Mouse (Mus musculus) cerebellum, postnatal 36 days (tissue): ENCODE results near the gene Grem2.

ENCODE experiments used
- DNase-seq, 2 experiments: peaks; one replicate each; pipeline ENCODE4 v3.0.0; 2021 to 2022; ENCODE audit warnings: mixed read lengths in 2 of 2

Gene Grem2

GRCm38 (mm10) chr1:174921298-174921955 lies at the start of gene Grem2:
TSS of gene Grem2 (minus strand) at chr1:174921819.
- peak in 1 of 2 experiments; percentile 4 for DNase-seq

DNA sequence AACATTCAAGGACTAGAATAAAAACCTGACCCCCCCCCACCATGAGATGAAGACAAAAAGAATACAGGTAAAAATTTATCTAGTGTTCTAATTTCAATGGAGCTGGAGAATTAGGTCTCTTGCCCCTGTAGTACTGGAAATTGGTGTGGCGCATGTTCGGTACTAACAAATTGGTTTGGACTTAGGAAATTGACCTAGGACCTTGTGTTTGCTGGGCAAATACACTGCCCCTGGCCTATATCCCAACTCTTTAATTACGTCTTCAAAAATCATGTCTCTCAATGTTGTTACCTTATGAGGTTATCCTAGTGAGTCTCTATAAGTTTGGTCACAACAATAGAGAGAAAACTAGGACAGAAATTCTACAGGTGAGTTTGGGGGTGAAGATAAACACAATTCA lies 38.2 kb upstream of the Grem2 start:
- no peak for DNase-seq

DNA sequence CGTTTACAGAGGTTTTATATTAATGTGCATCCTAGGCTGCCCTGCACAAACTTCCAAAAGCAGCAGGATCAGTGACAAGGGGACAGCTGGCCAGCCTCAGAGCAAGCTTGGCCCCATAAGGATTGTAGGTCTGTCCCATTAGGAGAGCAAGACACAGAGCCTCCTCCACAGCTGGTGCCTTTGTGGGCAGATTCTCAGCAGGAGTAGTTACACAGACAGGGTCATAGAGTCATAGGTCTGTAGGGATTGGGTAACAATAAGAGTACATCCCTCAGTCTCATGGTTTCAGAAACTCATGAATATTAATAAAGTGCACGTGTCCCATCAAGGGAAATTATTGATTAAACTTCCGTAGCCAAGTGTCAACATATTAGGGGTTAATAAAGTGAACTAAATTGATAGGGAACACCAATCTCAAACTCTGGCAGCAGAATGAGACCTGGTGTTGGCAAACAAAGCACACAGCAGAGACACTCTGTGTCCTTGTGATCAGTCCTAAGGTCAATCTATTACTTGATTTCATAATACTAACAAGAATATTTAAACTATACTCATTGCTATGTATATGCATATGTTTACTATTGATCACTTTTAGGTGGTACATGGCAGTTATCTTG lies 9.5 kb upstream of the Grem2 start:
- no peak for DNase-seq

DNA sequence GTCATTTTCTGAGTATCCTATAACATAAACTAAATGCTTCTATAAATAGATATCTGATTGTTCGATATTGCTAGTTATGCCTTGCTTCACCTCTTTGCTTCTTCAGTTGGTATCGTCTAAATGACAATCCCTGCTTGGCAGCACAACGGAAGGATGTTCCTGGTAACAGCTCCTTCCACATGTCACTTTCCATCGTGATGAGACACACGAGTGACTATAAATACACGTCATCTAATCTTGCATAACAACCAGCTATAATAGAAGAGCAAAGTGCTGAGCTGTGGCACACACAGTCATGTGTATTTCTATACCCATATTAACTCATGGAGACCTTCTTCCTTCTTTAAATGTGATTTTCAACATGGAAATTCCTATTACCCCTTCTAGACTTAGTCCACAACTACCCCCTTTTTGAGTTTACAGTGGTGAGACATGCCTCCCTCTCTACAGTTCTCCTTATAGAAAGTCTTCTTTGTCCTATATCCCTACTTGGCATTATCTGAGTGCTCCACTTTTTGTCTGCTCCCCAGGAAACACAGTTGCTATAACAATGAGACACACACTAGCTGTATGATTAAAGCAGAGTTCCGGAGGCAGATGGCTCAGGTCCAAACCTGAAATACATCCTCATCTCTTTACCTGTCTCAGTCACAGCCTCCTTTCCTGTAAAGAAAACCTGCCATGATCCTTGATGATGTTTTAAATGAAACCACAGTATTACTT lies 8.0 kb upstream of the Grem2 start:
- DNase-seq = no peak

- no peak for DNase-seq
These were observed 2.7 kb downstream of the Grem2 start for GRCm38 (mm10) chr1:174918949-174919348.

DNA sequence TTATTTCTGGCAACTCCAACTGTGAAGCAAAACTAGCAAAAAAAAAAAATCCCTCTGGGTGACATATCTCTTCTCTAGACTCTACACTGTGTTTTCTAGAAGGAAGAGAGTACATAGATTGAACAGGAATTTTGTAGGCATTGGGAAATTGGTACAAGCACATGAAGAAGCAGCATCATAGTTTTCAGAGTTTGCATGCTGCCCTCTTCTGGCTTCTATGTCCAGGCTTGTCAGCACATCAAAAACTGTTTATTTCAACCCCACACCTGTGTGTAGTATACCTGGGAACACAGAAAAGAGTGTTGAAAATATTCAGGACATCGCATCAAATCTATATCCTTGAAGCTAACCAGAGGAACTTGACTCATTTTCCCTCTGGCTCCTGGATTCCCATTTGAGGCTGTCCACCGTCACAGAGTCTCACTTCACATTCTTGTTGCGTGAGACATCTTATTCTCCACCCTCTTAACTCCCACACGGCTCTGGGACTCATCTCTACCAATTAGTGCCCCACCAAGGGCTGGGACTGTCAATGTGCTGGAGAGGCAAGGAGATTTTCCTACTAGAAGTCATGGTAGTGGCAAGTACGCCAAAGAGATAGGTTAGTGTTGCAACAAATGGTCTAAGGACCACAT lies 3.3 kb downstream of the Grem2 start:
- no peak for DNase-seq

GRCm38 (mm10) chr1:174909834-174910233 lies 11.8 kb downstream of the Grem2 start:
- DNase-seq = no peak

DNA sequence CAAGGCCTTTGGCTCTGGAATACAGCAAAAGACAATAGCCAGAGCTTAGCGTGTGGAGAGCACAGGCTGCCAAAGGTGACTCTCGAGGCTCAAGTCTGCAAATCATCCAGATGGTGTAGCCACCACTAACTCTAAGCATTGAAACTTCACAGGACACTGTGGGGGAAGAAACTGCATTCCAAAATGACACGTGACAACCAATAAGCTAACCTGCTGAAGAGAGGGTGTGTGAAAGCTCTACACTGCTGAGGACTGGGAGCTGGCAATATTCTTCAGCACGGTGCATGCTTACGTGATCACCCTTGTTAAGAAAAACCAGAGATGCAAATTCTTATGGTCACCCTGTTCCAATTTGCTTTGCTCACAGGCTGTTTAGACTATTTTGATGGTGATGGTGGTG lies 13.4 kb downstream of the Grem2 start:
- no peak for DNase-seq

DNA sequence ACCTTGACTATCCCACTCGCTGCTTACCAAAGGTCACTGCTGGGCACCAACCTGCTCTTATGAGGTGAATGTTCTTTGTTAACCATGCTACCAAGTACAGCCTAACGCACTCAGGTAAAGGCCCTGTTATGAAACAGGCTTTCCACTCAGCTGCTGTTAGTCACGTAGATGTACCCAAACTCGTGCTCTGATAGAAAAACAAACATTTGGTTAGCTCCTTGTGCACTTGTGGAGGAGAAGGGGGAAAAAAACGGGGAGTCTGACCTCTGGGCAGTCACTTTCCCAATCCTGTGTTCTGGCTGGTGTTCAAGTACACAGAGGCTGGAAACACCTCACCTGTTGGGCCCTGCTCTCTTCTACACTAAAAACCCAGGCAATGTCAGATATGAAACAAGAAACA lies 14.0 kb downstream of the Grem2 start:
- DNase-seq = no peak

DNA sequence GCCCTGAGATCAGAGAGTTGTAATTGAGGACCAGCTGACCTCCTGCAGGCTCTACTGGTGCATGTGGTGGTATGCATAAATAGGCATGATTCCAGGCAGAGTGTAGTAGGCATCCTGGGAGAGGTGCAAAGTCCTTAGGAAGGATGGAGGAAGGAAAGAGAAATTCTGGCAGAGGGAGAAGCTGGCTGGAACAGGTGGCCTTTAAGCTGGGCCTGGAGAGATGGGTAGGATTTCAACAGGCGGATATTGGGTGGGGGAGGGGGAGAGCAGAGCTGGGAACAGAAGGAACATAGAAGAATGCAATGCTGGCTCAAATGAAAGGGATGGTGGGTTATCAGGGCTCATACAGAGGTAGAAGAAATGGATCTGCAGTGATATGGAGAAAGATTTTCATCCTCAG lies 18.9 kb downstream of the Grem2 start:
- no peak for DNase-seq

DNA sequence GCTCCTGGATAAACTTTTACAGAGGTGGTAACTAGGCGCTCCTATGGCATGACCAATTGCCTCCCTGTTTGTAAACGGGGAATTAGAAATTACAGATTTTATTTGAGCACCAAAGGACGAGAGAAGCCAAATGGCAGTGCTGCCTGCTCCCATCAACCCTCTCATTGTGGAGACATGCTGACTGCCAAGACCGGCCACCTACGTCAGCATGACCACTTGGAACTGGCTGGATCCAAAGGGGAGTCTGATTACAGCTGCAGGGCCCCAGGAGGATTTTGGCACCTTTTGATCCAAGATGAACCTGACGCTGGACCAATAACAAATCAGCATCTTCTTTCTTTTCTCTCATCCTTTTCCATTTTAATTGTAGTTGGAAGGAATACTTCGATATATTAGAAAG lies 29.1 kb downstream of the Grem2 start:
- no peak for DNase-seq

- no peak for DNase-seq
These were observed 32.8 kb downstream of the Grem2 start for GRCm38 (mm10) chr1:174888684-174889405.

DNA sequence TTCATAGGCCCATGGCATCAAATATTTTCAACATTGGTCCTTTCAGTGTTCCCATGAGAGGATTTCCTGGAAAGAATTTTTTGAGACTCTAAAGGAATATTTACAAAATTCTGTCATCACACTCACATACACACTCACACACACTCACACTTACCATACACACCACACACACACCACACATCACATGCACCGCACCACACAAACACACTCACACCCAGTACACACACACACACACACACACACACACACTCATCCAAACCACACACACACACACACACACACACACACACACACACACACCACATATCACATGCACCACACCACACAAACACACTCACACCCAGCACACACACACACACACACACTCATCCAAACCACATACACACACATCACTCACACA lies 33.5 kb downstream of the Grem2 start:
- no peak for DNase-seq

- DNase-seq = no peak
These were observed 39.1 kb downstream of the Grem2 start for GRCm38 (mm10) chr1:174882496-174882895.

DNA sequence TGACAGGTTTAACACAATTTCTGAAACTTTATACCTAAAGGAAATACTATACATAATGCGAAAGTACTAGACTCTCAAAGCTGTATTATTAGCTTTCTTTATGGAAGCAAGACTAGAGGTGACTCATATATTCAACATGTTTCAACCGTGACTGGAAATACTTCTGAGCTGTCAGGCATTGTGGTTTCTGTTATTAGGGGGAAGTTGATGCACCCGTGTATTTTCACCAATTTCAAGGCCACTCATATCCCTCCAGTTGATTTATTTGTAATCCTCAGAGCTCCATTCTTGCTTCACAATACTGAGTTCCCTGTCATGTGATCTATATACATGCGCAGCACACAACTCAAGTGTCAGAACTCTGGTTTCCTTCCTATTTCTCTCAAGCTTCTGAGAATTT lies 46.4 kb downstream of the Grem2 start:
- no peak for DNase-seq

DNA sequence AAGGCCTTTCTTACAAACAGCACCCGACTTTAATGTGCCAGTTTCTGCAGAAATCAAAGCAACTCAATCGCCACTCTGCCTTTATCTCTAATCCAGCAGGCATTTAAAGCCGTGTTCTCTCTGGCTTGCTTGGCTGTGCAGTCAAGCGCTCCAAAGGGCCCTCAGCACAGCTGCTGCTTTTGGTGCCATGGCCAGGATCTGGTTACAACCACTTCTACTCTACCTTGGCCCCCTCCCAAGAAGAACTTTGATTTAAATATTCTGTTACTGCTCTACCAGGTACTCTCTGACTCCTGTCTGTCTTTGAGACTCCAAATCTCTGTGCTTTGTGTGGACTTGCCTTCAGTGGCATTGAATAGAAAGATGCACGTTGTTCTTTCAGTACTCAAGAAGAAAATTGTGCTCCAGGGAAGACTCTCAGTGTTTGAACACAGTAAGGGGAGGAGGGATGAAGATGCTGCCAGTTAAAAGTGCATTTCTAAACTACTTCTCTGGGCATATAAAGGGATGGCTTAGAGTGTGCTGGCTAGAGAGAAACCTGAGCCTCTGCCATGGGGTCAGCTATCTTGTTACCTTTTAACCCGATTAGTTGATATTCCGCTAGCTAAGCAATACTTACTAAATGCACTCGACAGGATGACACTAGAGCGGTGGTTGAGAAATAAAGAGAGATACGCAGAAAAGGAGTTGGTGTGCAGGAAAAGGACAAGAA lies 61.1 kb downstream of the Grem2 start:
- no peak for DNase-seq

- no peak for DNase-seq
These were observed 65.4 kb downstream of the Grem2 start for GRCm38 (mm10) chr1:174856188-174856587.

GRCm38 (mm10) chr1:174844786-174845185 lies 76.8 kb downstream of the Grem2 start:
- no peak for DNase-seq

DNA sequence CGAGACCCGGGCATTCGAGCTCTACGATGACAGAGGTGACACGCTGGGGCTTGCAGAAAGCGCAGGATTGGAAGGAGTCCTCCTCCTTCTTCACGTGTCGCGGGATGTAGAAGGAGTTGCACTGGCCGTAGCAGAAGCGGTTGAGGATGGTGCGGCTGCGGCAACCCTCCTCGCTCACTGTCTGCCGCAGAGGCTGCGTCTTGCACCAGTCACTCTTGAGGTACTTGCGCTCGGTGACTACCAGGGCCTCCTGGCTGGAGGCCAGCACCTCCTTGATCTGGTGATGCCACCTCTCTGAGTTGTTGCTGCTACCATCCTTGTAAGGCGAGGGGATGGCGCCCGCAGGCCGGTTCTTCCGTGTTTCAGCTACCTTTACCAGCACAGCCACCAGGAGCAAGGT lies 84.8 kb downstream of the Grem2 start:
- no peak for DNase-seq

GRCm38 (mm10) chr1:174826562-174826961 lies 95.1 kb downstream of the Grem2 start:
- no peak for DNase-seq

DNA sequence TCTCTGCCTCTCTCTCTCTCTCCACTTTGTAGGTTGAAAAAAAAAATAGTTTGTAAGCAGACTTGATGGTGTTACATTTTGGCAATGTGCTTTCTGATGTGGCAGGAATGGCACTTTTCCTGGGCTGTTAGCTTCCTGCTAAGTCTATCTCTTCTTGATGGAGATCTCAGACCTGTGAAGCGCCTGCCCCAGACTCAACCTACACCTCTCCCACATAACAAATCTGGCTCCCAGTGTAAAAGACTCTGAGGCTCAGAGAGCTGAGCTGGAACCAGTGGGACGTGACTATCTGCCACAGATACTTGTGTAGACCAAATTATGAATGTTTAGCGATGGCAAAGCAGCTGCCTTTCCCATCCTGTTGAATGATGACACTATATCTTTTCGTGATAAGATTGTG lies 109.8 kb downstream of the Grem2 start:
- no peak for DNase-seq

DNA sequence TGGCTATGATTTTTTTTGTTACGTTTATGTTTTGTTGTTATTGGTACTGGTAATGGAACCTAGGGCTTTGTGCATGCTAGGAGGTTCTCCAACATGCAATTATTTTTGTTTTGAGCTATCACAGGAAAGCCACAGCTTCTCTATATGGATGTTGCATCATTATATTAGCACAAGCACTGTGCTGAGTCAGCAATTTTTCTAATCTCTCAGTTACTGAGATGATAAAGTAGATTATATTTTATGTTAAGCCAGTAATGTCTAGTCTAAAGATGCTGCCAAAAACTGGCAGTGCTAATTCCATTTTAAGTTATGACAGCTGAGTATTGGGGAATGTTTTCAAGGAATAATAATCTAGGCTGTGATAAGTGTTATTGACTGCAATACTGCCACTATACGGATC lies 133.0 kb downstream of the Grem2 start:
- no peak for DNase-seq
